Mouse (Mus musculus) heart, postnatal 10 days (tissue): ENCODE data around the gene Tbccd1. TPM values are rescaled to one million over a fixed set of nuclear protein-coding genes. Genes with fewer than 3 reads are reported as not detected.

ENCODE experiments used
- DNase-seq, 2 experiments: peaks; one replicate each; pipeline ENCODE4 v3.0.0; 2021
- intact Hi-C: fragments of 180-260 bp; cut with DNase I; formaldehyde crosslinking; loops from one replicate; pipeline ENCODE4 v1.15.1; 2025
- total RNA-seq, 2 experiments: library from RNA; stranded (reverse); gene quantifications; 2 replicates each; pipeline ENCODE4 v1.2.3; 2021

Gene Tbccd1
- total RNA-seq: 10 to 100 TPM in 1 of 2 experiments, 1 to 10 TPM in 1; 9.1 to 10.9 TPM

GRCm38 (mm10) chr16:22857431-22858113 is at the start of gene Tbccd1, which contains the start of gene Dnajb11:
Gene Tbccd1, minus strand, starts transcription at chr16:22857669.
Gene Dnajb11, plus strand, starts transcription at chr16:22857845.
- intact Hi-C loops: loop anchor here (5.0 kb wide), 1 partner anchor 270 kb away; the partner anchor contains the start of gene Rfc4
- DNase-seq: peak; percentile 99 to 100

GRCm38 (mm10) chr16:22901326-22901725 is 43.9 kb upstream of the Tbccd1 start:
- no peak for DNase-seq
- intact Hi-C loops: no loop called here

- intact Hi-C loops: no loop called here
- DNase-seq: no peak
Observed at GRCm38 (mm10) chr16:22899866-22900570, 42.5 kb upstream of the Tbccd1 start.

GRCm38 (mm10) chr16:22899346-22899745 is 41.9 kb upstream of the Tbccd1 start:
- DNase-seq: no peak
- intact Hi-C loops: no loop called here

GRCm38 (mm10) chr16:22896618-22897017 is 39.1 kb upstream of the Tbccd1 start:
- intact Hi-C loops: no loop called here
- no peak for DNase-seq

GRCm38 (mm10) chr16:22894095-22894494 is 36.6 kb upstream of the Tbccd1 start:
- no peak for DNase-seq
- intact Hi-C loops: no loop called here

- no peak for DNase-seq
- intact Hi-C loops: no loop called here
Observed at GRCm38 (mm10) chr16:22891733-22892154, 34.3 kb upstream of the Tbccd1 start.

- intact Hi-C loops: no loop called here
- DNase-seq: no peak
Observed at GRCm38 (mm10) chr16:22890683-22891510, 33.4 kb upstream of the Tbccd1 start, which contains the start of gene Ahsg. Gene Ahsg, plus strand, starts transcription at chr16:22891277.

GRCm38 (mm10) chr16:22889716-22890115 is 32.2 kb upstream of the Tbccd1 start:
- intact Hi-C loops: no loop called here
- no peak for DNase-seq

- intact Hi-C loops: no loop called here
- no peak for DNase-seq
Observed at GRCm38 (mm10) chr16:22888835-22889234, 31.4 kb upstream of the Tbccd1 start.

GRCm38 (mm10) chr16:22886726-22887125 is 29.3 kb upstream of the Tbccd1 start:
- intact Hi-C loops: no loop called here
- no peak for DNase-seq

- intact Hi-C loops: no loop called here
- no peak for DNase-seq
Observed at GRCm38 (mm10) chr16:22885356-22885755, 27.9 kb upstream of the Tbccd1 start.

- intact Hi-C loops: no loop called here
- no peak for DNase-seq
Observed at GRCm38 (mm10) chr16:22883441-22883840, 26.0 kb upstream of the Tbccd1 start.

GRCm38 (mm10) chr16:22881487-22881886 is 24.0 kb upstream of the Tbccd1 start:
- DNase-seq: no peak
- intact Hi-C loops: no loop called here

GRCm38 (mm10) chr16:22880900-22881299 is 23.4 kb upstream of the Tbccd1 start:
- intact Hi-C loops: no loop called here
- DNase-seq: no peak

GRCm38 (mm10) chr16:22879945-22880595 is 22.6 kb upstream of the Tbccd1 start:
- intact Hi-C loops: no loop called here
- DNase-seq: no peak

GRCm38 (mm10) chr16:22878716-22879115 is 21.2 kb upstream of the Tbccd1 start:
- intact Hi-C loops: no loop called here
- no peak for DNase-seq

- DNase-seq: peak in 1 of 2 experiments; percentile 14
- intact Hi-C loops: loop anchor here (1.0 to 2.0 kb wide), 3 partner anchors 75 to 257 kb away; no protein-coding TSS in a partner anchor
Observed at GRCm38 (mm10) chr16:22877660-22878390, 20.4 kb upstream of the Tbccd1 start.

GRCm38 (mm10) chr16:22876218-22877043 is 19.0 kb upstream of the Tbccd1 start:
- DNase-seq: peak; percentile 37 to 63
- intact Hi-C loops: loop anchor here (1.0 to 2.0 kb wide), 3 partner anchors 76 to 258 kb away; no protein-coding TSS in a partner anchor
